Mouse (Mus musculus): ENCODE measurements at regions not wholly inside any gene's neighbourhood (a gene's known extent, or its start where the extent isn't known, plus 50 kb on each side); places are given as distances from the start of the nearest gene placed in this dataset.

DNA sequence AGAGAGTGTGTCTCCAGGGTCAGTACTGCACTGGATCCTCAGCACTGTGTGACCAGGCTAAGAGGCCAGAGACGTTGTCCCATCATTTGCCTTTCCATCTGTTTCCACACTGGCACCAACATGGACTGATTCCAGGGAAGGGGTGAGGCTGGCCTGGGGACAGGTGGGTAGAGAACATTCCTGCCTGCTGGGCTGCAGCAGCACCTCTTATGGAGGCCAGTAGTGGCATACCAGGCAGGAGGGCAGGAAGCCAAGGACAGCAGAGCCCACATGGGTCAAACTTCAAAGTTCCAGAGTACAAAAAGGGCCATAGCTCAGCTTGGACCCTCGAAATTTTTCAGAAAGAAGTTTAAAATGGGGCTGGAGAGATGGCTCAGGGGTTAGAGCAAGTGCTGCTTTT lies 115.4 kb upstream of the Ercc6l2 start:
- DNase-seq = no peak

DNA sequence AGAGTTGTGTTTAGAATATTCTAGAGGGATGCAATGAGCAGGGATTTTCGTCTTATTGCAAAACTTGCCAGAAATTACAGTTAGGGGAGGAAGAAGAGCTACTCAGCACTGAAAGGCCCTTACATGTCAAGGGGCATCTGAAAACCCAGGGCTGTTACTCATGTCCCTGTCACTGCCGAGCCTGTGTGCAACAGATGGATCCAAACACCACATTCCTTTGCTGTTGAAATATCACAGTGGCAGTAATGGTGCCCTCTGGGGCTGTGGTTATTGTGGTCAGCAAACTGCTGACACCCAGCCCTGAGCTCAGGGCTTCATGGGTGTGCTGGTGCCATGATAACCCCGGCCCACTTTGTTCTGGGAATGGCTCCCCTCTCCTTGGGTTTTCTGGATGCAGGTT lies 114.3 kb upstream of the Ercc6l2 start:
- no peak for DNase-seq

DNA sequence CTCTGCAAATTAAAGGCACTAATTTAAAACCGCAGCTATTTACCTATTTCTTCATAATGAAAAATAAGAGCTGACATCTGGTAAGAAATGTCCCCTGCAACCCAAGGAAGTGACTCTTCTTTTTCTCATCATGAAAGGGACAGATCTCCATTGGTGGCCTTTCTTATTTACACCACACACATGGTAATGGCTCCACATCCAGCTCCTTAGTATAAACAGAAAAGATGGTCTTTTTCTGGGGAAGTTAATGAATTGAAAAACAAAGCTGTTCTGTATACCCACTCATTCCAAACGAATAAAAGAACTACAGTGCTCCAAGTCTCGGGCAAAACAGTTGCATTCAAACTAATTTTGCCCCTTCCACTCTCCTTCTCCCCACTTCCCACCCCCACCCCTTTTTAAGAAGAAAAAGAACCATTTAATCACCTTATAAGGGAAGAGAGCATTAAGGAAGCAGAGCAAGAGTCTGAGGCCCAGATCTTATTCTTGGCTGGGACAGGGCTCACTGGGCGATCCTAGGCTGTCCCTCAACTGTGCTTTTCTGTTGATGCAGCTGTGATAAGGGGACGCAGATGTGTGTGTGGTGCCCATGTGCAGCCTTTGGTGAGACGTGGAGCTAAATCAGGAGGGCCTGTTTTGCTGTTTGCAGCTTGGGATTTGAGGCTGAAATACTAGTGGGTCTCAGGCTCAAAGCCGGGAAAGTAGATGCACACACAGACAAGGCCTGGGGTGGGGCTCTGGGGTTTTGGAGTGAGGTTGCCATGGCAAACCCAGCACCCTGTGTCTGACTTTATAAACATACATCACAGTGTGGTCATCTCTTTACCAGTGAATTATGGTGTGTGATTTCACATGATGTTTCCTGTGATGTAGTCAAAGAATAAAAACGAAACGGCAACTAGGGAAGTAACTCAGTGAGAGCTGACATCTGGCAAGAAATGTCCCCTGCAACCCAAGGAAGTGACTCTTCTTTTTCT lies 113.6 kb upstream of the Ercc6l2 start:
- DNase-seq = no peak

DNA sequence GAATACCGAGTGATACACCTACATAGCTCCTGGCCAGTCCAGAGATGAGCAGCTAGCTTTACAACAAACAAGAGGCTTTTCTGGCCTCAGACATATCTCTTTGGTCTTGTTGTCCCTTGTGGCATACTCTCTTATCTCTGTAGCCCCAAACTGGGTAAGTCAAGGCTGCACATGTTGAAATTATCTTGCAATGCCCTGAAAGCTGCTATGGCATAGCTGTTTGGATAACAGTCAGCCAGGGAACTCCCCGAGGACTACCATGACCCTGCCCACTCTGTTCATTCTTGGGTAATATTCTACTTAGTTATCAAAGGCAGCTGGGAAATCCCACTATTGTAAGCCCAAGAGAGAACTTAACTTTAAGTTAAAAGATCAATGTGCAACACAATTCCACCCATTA lies 106.5 kb upstream of the Ercc6l2 start:
- DNase-seq = no peak

DNA sequence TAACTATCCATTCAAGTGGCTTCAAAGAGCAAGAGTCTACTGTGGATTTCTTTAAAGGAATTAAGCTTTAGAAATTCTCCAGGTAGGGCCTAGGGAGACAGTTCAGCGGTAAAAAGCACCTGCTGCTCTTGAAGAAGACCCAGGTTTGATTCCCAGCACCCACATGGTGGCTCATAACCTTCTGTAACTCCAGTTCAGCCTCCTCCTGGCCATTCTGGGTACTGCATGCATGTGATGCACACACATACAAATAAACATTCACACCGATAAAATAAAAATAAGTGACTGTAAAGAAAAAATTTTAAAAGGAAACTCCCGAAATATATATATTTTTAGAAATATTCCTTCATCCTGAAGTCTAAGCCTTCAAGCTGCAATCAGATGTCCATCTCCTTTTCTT lies 101.9 kb upstream of the Ercc6l2 start:
- DNase-seq = peak in 1 of 2 experiments; percentile 20

DNA sequence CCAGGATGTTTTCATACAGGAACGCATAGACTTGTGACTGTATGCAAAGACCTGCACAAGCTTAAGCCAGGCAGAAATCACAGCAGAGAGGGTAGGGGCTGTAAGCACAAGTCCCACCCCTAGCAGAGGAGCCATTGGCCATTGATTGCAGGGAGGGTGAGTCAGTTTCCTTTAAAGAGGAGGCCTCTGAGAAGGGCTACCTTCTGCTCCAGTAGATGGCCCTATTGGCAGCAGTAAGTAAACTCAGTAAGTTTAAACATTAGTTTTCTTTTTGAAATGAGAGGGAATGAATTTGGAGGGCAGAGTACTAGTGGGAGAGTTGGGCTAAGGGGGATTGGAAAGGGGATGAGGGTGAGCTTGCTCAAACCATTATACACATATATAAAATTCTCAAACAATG lies 98.5 kb upstream of the Ercc6l2 start:
- no peak for DNase-seq

DNA sequence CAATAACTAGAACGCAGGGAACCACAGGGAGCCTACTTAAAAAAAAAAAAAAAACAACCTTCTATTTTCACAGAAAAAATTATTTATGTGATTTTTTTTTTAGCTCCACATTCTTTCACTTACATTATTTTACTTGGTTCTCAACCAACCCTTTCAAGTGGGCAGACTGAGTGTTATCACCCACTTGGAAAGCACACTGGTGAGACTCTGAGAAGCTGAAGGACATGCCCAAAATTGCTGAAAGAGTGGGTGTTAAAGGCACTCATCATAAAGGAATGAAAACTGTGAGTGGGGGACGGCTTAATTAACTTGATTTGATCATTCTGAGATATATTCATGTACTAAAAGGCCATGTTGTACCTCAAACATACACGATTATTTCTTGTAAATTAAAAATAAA lies 97.8 kb upstream of the Ercc6l2 start:
- DNase-seq = no peak

DNA sequence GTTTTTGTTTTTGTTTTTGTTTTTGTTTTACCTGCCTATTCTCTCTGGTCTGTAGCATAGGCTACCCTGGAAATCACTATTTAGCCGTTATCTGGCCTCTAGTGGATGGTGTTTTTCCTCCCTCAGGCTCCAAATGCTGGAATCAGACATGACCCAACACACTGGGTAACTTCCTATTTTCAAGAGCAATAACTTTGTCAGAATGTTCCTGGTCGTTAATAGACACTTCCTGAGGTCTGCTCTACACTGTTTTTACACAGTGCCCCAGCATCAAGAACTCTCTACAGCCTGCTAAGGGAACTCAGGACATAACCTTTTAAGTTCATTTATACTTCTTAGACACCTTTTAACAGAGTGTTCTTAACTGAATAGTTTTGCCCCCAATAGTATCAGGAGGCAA lies 96.3 kb upstream of the Ercc6l2 start:
- DNase-seq = no peak

DNA sequence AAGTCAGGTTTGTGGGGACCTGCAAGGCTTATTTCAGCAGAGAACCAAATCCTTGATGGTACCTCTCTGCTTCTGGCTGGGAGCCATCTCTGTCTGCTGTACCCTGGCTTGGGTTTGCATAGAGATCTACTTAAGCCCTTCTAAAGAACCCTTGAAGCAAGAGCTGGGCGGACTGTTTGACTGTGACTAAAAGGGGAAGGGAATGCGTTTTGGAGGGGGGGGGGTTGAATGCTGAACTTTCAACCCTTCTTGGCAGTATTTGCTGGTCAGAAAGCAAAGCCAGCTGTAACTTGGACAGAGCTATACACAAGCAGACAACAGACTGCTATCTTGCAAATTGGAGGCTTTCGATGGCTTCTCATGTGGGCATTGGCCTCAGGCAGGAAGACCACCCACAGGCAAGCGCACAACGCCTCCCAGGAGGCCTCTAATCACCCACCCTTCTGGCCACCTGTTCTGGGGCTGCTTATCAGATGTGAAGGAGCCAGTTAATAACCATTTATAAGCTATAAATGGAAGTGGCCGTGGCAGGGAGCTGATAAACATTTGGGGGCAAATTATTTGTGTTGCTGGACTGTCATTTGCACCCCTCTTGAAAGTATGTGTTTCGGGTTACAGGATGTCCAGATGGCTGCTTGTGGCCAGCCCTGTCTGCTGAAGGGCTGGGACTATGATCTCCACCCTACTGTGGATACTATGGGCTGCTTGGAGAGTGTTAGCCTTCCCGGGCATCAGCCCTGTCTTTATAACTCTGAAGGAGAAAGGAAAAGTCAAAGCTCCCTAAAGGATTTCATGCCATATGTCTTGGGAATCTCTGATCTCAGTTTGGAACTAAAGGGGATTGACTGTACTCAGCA lies 95.5 kb upstream of the Ercc6l2 start:
- peak; percentile 43 to 51 for DNase-seq

DNA sequence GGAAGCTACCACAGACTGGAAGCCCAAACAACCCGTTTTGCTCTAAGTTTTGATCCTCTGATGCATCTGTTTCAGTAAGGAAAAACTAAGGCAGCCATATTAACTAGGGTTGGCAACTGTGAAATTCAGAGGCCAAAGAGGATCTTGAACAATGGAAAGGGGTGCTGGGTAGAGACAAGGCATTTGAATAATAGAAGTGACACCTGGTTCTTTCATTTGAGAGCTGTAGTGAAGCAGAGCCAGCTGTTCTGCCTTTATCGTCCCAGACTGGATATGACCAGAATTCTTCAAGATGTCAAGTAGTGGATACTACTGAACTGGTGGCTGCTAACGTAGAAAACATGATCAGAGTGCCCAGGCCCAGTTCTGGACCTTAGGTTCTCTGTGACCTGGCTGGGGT lies 94.4 kb upstream of the Ercc6l2 start:
- no peak for DNase-seq

DNA sequence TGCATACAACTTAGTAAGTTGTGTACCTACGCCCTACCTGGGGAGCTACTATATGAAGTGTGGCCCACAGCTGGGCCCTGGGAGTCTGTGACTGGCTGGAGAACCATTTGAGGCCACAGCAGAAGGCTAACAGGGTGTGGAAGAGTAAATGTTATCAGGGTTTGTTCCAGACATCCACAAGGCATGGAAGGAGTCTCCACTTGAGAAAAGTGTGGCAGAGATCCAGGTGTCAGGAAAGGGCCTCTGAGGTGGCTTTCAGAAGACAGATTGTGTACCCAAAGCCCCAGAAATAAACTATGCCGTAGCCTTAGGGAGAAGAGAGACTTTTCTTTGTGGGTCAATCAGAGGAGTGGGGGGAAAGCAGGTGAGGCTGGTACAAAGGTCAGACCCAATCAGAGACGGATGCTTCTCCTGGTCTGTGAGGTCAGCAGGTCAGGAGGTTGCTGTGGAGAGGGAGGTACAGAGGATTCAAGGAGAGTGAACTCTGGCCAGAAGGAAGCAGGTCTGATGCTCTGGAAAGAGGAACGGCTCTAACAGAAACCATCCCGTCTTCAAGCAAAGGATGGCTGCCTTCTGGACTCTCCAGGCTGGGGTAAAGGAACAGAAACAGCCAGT lies 93.9 kb upstream of the Ercc6l2 start:
- DNase-seq = no peak

DNA sequence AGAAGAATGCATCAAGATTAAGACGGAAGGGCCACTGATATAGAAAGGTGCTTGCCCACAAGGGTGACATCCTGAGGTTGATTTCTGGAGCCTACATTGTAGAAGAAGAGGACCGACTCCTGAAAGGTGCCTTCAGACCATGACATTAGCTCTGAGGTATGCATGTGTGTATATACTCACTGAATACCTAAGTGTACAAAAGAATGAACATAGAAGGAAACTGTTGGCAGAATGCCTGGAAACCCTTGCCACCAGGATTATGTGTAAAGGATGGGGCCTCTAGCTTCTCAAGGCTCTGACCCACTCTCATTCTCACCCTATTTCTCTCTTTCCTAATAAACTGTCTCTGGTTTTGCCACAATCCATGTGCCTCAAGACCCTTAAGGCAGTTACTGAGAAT lies 90.7 kb upstream of the Ercc6l2 start:
- DNase-seq = no peak

DNA sequence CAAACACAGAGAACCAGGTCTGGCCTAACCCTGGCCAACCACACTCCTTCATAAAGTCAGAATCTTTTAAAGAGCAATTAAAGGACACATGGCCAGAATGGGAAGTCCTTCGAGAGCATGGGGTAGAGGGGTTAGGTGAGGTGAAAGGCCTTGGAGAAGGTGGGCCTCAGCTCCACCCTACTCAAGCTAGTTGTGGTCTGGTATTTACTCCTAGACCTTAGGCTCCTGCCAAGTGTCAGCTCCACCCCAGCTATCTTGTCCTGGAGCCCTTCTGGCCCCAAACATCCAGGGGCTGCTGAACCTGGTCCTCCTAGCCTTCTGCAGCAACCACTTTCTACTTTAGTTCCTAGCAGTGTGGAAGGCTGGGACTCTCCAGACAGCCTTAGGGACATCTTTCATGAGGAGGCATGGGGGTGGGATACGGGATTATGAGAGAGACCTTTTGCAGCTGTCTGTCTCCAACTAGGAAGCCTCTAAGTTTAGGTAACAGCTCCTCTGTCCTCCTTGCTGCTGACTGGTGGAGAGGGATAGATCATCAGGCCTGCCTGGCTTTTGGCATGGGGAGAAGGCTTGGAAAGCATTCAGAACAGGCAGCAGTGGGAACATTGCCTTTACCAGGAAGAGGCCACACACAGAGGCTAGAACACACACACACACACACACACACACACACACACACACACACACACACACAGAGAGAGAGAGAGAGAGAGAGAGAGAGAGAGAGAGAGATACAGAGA lies 90.0 kb upstream of the Ercc6l2 start:
- peak; percentile 34 to 46 for DNase-seq

DNA sequence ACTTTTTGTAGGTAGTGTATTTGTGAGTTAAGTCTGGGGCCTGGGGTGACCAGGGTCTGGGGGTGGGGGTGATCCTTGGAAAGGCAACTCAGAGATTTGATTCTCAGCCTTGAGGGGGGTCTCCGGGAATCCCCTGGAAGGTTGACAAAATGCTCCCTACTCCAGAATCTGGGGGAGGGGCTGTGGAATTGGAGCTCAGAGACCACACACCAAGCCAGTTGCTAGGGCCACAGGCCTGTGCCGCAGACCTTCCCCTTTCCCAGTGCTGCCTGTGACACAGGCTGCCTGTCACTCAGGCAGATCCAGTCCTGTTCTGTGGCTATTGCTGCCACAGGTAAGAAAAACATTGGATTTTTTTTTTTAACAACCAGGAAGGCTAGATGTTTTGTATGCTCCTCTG lies 89.0 kb upstream of the Ercc6l2 start:
- DNase-seq = no peak

DNA sequence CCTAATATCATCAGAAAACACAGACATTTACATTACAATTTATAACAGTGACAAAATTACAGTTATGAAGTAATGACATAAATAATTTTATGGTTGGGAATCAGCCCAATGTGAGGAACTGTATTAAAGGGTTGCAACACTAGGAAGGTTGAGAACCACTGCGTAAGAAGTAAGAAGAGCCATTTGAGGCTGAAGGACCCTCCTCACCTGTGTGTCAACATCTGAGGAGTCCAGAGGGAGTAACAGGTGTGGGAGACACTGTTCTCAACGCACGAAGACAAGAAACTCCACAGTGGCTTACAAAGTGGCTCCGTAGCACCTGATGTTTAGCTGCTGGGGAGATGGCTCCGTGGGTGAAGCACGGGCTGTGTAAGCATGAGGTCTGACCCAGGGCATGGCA lies 88.5 kb upstream of the Ercc6l2 start:
- DNase-seq = no peak

DNA sequence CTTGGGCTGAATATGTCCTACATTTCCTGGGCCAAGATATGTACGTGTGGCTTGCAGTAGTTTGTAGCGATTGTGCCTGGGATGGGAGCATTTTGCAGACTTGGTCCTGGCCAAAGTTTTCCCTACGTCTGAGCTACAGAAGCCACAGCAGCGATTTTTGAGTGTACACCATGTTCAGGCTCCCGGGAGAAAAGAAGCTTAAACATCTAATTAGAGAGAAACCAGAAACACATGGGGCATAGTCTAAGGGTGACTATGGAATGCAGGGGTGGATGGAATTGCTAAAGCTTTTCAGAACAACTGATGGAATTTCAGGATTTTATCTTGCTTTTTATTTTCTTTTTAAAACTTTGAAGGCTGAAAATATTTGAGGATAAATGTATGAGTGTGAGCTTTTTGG lies 79.3 kb upstream of the Ercc6l2 start:
- no peak for DNase-seq

DNA sequence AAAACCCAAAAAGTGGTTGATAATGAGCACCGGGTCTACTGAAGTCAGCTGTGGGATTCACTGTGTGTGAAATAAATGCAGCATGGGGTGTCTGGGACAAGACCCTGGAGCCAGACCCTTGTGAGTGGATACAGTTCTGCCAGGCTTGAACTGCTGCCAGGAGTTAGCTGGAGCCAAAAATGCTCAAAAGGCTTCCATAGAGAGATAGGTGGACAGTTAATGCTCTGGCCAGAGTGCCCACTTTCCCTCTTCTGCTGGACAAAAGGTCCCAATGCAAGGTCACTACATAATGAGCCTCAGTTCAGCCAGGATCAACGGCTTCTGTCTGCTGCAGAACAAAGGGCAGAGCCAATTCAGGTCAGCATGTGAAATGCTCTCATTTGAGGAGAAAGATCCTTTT lies 73.2 kb upstream of the Ercc6l2 start:
- DNase-seq = peak; percentile 74 to 79

DNA sequence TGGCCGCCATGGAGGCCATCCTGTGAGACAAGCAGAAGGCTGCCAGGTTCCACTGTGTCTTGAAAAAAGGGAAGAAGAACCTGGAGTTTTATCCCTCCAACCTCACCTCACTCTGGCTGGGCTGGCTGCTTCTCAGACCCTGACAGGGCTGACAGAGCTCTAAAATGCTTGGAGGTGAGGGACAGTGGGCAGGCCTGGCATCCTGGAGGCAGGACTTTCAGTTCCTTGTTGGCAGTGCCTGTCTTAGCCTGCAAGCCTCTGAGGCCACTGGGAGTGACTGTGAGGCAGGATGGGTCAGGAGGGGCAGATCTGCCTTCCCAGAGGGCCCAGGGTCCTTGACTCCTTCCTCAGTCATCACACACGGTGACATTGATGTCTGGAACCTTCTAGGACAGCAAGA lies 66.3 kb upstream of the Ercc6l2 start:
- DNase-seq = no peak

DNA sequence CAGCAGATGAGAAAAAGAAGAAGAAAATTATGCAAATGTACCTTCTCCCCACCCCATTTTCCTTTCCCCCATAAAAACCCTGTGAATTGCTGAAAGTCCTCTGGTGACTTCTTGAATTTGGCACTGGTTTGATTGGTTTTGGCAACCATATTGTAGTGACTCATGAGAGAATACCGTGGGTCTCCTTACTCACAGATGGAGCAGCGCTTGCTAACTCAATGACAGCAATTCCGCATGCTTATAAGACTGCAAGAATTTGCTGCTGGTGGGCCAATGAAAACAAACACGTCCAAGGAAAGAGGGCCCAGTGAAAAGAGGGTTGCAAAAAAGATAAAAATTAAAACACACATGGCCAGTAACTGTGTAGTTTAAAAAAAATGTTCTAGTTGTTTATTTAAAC lies 65.0 kb upstream of the Ercc6l2 start:
- peak; percentile 5 to 25 for DNase-seq

DNA sequence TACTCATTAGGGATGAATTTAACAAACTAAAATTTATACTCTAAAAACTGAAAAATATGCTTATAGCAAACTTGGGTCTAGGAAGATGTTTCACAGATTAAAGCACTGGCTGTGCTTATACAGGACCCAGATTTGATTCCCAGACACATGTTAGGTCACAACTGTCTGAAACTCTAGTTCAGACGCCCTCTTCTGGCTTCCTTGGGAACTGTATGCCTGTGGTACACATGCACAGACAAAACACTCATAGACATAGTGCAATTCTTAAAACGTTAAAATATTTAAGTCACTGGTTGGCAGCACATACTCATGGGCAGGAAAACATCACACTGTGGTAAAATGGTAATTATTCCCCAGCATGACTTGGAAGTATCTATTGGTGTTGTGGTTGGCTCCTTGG lies 63.8 kb upstream of the Ercc6l2 start:
- DNase-seq = no peak

DNA sequence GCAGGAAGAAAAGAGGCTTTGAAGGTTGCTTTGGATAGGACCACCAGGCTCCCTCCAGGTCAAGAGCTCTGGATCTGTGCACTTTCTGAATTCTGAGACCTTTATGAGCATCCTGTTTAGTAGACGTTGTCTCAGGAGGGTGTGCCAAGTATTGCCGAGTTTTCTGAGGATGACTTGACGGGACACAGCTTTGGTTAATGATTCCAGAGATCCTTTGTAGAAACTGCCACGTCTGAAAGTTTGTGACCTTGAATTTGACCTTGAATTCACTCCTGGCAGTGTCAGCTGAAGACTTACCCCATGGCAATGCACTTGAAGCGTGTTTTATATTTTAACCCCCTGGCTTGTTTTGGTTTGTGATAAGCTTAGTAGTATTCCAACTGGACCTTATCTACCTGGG lies 58.0 kb upstream of the Ercc6l2 start:
- no peak for DNase-seq

DNA sequence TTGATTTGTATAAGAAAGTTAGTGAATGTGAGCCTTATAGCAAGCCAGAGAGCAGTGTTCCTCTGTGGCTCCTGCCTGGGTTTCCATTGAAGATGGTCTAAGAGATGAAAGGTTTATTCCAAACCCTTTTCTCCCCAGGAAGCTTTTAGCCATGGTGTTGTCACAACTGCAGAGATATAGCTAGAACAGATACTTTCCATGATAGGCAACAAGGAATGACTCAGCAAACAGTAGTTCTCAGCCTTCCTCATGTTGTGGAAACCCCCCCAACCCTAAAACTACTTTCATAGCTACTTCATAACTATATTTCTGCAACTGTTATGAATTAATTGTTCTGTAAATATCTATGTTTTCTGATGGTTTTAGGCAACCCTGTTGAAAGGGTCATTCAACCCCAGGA lies 53.5 kb upstream of the Ercc6l2 start:
- no peak for DNase-seq

All from cerebellum, postnatal 14 days (tissue).